Mouse (Mus musculus): Measurements from ENCODE around the gene Atrn.

DNA sequence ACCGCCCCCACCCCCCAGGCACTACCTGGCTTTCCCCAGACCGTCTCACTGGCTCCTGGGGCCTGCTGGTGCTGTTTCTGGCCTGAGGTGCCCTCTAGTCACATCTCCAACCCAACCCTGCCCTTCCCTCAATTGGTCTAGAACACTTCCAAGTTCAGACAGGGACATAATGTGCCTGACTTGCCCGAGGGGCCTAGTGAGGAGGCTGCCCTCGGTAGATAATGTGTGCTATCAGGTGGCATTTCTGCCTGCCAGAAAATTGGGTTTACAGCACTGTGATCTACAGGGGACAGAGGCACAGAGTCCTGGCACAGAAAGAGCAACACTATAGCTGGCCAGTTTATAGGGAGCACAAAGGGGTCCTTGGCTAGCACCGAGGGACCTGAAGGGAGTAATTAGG, 145.7 kb downstream of the Atrn start:
- no peak for TF ChIP-seq CTCF (IDR thresholded peaks at IDR 0.05; ENCODE audit: low read depth)
- TF ChIP-seq EP300 (IDR thresholded peaks at IDR 0.05; ENCODE audit: low read depth): peak; percentile 62

Measured in liver, embryonic 14.5 days (tissue).